Mouse (Mus musculus) activated CD4-positive, CD25-positive, alpha-beta regulatory T cell, adult 4 months (primary cell): ENCODE results near the gene Taf8. TPM values are rescaled to one million over a fixed set of nuclear protein-coding genes. Genes with fewer than 3 reads are reported as not detected.

Experiments used
- ATAC-seq: one replicate; pipeline ENCODE4 v1.8.0; 2017
- polyA plus RNA-seq, 2 experiments: library from polyadenylated mRNA; unstranded; fragments of 100-300 nt; shearing (Covaris generic); gene quantifications; one replicate each; pipeline ENCODE4 v1.2.1; 2017

The Taf8 gene
- polyA plus RNA-seq, result 10 to 100 TPM; 51.5 to 61.3 TPM

- ATAC-seq, result peak; percentile 79
Measured at GRCm38 (mm10) chr17:47501946-47502706, at the start of gene Taf8. TSS of gene Taf8 (minus strand) at chr17:47502292.

- ATAC-seq, result no peak
Measured at GRCm38 (mm10) chr17:47551049-47551448, 49.0 kb upstream of the Taf8 start.

DNA sequence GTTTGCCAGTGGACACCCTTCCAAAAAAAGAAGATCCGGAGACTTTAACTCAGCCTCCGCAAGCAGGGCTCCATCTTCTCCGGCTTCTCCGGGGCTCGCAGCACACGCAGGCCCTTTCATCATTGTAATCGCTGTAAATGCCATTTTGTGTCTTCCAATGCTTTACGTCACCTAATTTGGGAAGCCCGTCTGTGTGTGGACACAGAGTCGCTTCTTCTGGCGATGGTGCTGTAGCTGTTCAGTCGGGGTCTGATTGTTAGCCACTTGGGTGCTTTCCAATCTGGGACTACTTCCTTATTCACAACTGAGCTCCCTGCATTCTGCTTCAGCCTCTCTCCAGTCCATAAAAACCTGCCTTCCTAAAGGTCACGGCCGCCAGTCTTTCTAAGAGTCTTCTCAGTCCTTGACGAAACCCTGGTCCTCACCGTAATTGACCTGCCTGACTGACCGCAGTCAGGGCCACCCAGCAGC is 43.8 kb upstream of the Taf8 start:
- no peak for ATAC-seq

GRCm38 (mm10) chr17:47545154-47545553 is 43.1 kb upstream of the Taf8 start:
- ATAC-seq, result no peak

DNA sequence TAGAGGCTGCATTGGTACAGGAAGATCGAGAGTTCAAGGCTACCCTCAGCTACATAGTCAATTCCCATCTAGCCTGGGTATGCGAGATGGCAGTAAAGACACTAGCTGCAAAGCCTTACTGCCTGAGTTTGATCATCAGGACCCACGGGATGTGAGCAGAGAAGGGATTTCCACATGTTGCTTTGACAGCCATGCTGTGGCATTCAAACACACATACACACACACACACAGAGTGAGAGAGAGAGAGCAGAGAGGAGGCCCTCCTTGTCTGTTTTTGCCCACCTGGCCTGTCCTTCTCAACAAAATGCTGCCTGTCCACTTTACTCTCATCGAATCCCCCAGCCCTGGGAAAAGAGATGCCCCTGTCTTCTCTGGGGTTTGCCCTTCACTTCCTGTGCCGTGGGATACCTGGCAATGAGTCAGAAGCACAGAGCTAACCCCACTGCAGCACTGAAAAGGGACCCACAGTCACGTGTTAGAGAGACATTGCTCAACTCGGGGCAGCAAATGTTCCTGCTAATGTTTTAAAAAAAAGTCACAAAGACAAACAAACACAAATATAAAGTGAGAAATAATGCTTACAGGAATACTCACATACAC is 41.1 kb upstream of the Taf8 start:
- peak; percentile 34 for ATAC-seq

DNA sequence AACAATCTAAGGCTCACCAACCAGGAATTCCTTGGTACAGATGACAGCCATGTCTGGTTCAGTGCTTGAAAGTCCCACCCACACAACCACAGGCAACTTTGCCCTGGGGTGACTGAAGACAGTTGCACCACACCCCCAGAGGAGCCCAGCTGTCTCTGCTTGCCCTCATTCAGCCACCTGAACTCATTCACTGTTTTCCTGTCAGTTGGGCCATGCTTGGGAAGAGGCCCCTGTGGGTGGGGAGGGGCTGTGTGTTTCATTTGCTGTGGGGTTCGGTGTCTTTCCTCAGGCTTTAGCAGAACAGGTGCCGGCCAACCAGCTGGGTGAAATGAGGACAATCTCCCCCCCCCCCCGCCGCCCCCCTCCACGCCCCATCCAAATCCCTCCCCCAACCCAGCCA is 40.0 kb upstream of the Taf8 start:
- no peak for ATAC-seq

GRCm38 (mm10) chr17:47539128-47539527 is 37.0 kb upstream of the Taf8 start:
- ATAC-seq, result no peak

- no peak for ATAC-seq
Measured at GRCm38 (mm10) chr17:47538049-47538448, 36.0 kb upstream of the Taf8 start.

- no peak for ATAC-seq
Measured at GRCm38 (mm10) chr17:47535812-47536236, 33.7 kb upstream of the Taf8 start.

- ATAC-seq, result no peak
Measured at GRCm38 (mm10) chr17:47533691-47534090, 31.6 kb upstream of the Taf8 start.

- no peak for ATAC-seq
Measured at GRCm38 (mm10) chr17:47532364-47532763, 30.3 kb upstream of the Taf8 start.

DNA sequence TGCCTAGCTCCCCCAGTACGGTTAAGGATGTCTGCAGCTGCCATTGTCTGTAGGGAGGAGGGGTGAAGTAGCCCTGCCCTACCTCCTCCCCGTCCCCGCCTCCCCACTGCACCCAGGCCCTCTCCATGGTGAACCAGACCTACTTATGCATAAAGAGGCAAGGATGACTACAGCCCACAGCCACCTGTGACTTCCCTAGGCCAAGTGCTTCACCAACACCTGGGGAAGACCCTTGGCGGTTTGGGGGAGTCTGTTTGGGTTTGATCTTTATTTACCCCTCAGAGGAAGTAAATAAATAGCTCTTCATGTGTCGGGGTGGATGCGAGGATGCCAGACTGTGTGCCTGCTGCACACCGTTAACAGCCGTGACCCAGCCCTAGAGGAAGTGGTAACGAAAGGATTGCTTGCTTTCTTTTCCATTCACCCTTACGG is 29.3 kb upstream of the Taf8 start:
- ATAC-seq, result peak; percentile 83

DNA sequence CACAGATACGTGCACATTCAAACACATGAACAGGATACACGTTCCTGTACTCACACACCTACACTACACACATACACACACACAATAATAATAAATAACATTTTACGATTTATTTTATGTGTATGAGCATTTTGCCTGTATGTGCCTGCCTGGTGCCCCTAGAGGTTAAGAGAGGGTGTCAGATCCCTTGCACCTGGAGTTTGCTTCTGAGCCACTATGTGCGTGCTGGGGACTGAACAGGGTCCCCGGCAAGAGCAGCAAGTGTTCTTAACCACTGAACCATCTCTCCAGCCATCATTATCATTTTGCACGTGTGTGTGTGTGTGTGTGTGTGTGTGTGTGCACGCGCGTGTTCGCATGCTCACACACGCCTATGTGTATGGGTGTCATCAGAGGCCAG is 27.5 kb upstream of the Taf8 start:
- no peak for ATAC-seq

DNA sequence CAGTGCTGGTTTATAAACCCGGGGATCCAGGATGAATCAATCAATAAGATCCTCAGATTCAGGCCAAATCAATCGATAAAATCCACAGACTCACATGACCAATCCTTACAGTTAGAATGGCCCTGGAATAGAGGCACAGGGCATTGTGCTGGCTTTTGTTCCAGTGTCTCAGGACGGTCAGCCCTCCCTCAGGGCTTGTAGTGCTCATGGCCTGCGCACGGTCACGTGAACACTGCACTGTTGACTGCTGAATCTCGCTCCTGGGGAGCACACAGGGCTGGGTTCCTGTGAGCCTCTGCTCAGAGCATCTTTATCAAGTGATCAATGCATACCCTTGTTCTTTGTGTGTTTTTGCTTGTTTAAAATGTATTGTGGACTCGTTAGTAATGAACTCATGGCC is 26.8 kb upstream of the Taf8 start:
- no peak for ATAC-seq

GRCm38 (mm10) chr17:47527581-47528300 is 25.6 kb upstream of the Taf8 start:
- ATAC-seq, result no peak

GRCm38 (mm10) chr17:47526856-47527520 is 24.9 kb upstream of the Taf8 start:
- ATAC-seq, result no peak

GRCm38 (mm10) chr17:47524991-47525390 is 22.9 kb upstream of the Taf8 start:
- ATAC-seq, result no peak

- ATAC-seq, result peak; percentile 12
Measured at GRCm38 (mm10) chr17:47524055-47524454, 22.0 kb upstream of the Taf8 start.

GRCm38 (mm10) chr17:47523211-47523682 is 21.2 kb upstream of the Taf8 start:
- no peak for ATAC-seq

DNA sequence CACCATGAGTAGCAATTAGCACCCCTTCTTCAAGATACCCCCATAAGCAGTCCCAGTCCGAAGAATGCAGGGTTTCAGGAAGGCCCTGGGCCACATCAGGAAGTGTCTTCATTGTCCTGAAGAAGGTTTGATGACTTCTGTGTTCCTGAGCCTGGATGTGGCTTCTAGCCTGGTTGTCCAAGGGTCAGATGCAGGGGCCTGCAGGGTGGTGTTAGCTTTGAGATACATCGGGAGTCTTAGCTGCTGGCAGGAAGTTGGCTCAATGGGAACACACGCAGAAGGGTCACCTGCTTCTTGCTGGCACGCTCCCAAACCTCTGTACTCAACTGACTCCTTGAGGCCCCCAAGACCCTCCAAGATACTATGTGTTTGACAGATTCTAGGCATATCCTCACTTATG is 20.4 kb upstream of the Taf8 start:
- ATAC-seq, result no peak

DNA sequence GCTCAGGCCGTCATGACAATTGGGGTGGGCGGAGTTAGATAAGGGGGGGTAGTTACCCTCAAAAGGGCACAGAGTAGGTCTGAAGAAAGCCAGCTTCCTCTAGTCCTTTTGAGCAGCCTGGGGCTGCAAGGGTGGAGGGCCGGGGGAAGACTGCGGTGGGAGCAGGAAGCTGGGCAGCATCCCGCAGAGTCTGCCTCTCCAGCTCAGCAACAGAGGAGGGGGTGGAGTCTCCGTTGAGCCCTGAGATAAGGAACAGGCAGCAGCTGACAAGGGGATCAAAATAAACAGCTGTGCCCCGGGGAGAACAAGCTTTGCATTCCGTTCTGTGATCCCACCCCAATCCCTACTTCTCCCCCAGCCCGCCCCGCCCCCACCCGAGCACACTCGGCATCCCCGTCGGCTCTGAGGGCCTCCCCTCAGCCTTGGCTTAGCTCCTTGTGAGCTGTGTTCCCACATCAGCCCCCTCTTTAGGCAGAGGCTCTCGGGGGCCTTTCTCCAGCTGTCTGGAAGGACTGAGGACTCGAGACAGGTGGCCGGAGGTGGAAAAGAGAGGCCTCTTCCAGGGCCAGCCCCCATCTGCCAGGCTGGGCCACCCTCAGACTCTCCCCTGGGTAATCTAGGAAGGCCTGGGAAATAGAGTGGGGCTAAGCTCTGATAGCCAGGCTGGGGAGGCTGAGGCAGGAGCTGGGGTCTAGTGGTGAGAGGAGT is 19.6 kb upstream of the Taf8 start:
- ATAC-seq, result peak; percentile 92

DNA sequence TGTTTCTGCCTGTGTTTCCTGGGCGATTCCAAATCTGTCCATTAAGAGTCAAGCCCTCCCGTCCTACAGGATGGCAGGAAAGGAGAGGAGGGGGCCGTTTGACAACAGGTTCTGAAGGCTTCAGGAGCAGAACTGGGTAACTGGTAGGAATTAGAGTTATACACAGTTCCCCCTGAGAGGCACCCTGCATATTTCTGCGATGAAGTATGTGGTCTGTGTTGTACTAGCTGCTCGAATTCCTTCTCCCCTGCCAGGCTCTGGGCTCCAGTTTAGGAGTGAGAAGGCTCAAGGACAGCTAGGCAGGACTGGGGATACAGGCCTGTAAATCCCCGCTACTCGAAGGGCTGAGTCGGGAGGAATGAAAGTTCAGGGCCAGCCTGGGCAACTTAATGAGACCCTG is 16.1 kb upstream of the Taf8 start:
- ATAC-seq, result no peak
